7 mouse cellular contexts compared by ENCODE assay signal in the genomic region with DNA sequence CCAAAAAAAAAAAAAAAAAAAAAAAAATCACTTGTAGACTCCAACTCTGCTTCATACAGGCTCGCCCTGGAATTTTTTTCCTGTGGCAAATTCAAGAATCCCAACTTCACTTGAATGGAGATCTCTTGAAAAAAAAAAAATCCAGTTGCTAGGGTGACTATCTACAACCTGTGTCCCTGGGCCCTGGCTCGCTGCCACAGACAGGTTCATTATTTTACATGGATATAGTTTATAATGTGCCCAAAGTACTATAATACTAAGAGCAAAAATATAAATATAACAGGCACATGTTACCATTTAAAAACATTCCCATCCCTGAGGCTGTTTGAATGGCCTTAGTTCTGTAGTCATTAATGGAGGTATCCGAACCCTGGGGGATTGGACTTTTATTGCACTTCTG. TPM values are rescaled to one million over a fixed set of nuclear protein-coding genes. Genes with fewer than 3 reads are reported as not detected.
DNase-seq lines count a peak whose midpoint lies in the region; ATAC-seq lines count a peak whose summit lies in the region.

No protein-coding gene starts in this region.

- ATAC-seq in lung, embryonic 15.5 days (ENCODE audit: borderline replicate concordance, extremely low read depth, low FRiP score, low TSS enrichment), result peak; percentile 9; the same call in 1 of the 2 replicates
- no peak for ATAC-seq in forebrain, embryonic 14.5 days
- ATAC-seq in neural tube, embryonic 12.5 days (ENCODE audit: low FRiP score, low read depth), result peak; percentile 3; the same call in 1 of the 2 replicates

- peak overlapping the region; percentile 66 for H3K27ac ChIP-seq in lung, embryonic 15.5 days
- no peak overlapping the region for H3K27ac ChIP-seq in forebrain, embryonic 14.5 days (ENCODE audit: low read depth, low read length)
- no peak overlapping the region for H3K27ac ChIP-seq in neural tube, embryonic 12.5 days

- H3K36me3 ChIP-seq in lung, embryonic 15.5 days, result no peaks in the 10 kb centered on the region
- no peaks in the 10 kb centered on the region for H3K36me3 ChIP-seq in forebrain, embryonic 14.5 days (ENCODE audit: control insufficient read depth, insufficient read depth, low read length)
- no peaks in the 10 kb centered on the region; the same call in 1 of the 2 replicates for H3K36me3 ChIP-seq in neural tube, embryonic 12.5 days

- DNase-seq in lung, postnatal 4 days, result no peak
- DNase-seq in forebrain, embryonic 14.5 days (ENCODE audit: low spot score), result no peak
- DNase-seq in kidney, postnatal 36 days, result peak; percentile 4 to 27
- DNase-seq in adrenal gland, adult (ENCODE audit: inconsistent age in 2 of 2, low spot score in 1 of 2), result no peak
- no peak for DNase-seq in embryo, embryonic 11 days

- H3K9ac ChIP-seq in lung, embryonic 15.5 days, result no peak overlapping the region
- peak overlapping the region; percentile 74; the same call in 1 of the 2 replicates for H3K9ac ChIP-seq in forebrain, embryonic 14.5 days (ENCODE audit: low read length)
- 0 out of 2 replicates have a peak overlapping the region, but pooled peaks have one; percentile 26 for H3K9ac ChIP-seq in neural tube, embryonic 12.5 days

- H3K4me3 ChIP-seq in lung, embryonic 15.5 days, result peak overlapping the region; percentile 69
- H3K4me3 ChIP-seq in forebrain, embryonic 14.5 days (ENCODE audit: low read depth, low read length), result peak overlapping the region; percentile 56
- peak overlapping the region; percentile 67 for H3K4me3 ChIP-seq in neural tube, embryonic 12.5 days

- peaks cover 7% of the 10 kb centered on the region for H3K4me1 ChIP-seq in lung, embryonic 15.5 days
- H3K4me1 ChIP-seq in forebrain, embryonic 14.5 days (ENCODE audit: control insufficient read depth, insufficient read depth, low read length), result peaks cover 3% of the 10 kb centered on the region; the same call in 1 of the 2 replicates
- H3K4me1 ChIP-seq in neural tube, embryonic 12.5 days, result no peaks in the 10 kb centered on the region; the same call in 1 of the 2 replicates

- no peaks in the 10 kb centered on the region for H3K9me3 ChIP-seq in lung, embryonic 15.5 days
- no peaks in the 10 kb centered on the region for H3K9me3 ChIP-seq in forebrain, embryonic 14.5 days (replicated peaks; ENCODE audit: control insufficient read depth, low read length)
- no peaks in the 10 kb centered on the region for H3K9me3 ChIP-seq in neural tube, embryonic 12.5 days

- H3K27me3 ChIP-seq in lung, embryonic 15.5 days, result no peaks in the 10 kb centered on the region
- no peaks in the 10 kb centered on the region for H3K27me3 ChIP-seq in forebrain, embryonic 14.5 days (replicated peaks; ENCODE audit: control insufficient read depth, insufficient read depth, low read length)
- no peaks in the 10 kb centered on the region for H3K27me3 ChIP-seq in neural tube, embryonic 12.5 days (replicated peaks)

- peak overlapping the region; percentile 80 for H3K4me2 ChIP-seq in lung, embryonic 15.5 days
- peak overlapping the region; percentile 66 for H3K4me2 ChIP-seq in forebrain, embryonic 14.5 days (ENCODE audit: low read length)
- peak overlapping the region; percentile 68 for H3K4me2 ChIP-seq in neural tube, embryonic 12.5 days (replicated peaks)

- 33% methylated on average over 3 of the region's 3 CpGs for WGBS in lung, embryonic 15.5 days
- 44% methylated on average over 3 of the region's 3 CpGs for WGBS in forebrain, embryonic 14.5 days
- WGBS in neural tube, embryonic 12.5 days, result 47% methylated on average over 3 of the region's 3 CpGs

RNA-seq across cellular contexts. Expression of gene Pcnx4, which starts 0.6 kb away (rescaled TPM):
- polyA plus RNA-seq in lung, embryonic 15.5 days (2015; fragmentation: Nextera tagmentation; extraction: Ambion mirVana), result 10.8 and 11.2 TPM in 2 replicates
- polyA plus RNA-seq in forebrain, embryonic 14.5 days (2014; fragmentation: Nextera tagmentation; extraction: Ambion mirVana), result 20.6 and 21.9 TPM in 2 replicates
- polyA plus RNA-seq in neural tube, embryonic 12.5 days (2016; fragmentation: Nextera tagmentation; extraction: Ambion mirVana), result 18.5 and 19.7 TPM in 2 replicates

Comparison
In these comparisons a context has a peak if more than half of its experiments do, and no peak if none do; other contexts are left out.
1. DNase-seq: peak in kidney, postnatal 36 days (2 of 2); none in lung, postnatal 4 days (0 of 2), forebrain, embryonic 14.5 days (single experiment), adrenal gland, adult (0 of 2) and embryo, embryonic 11 days (single experiment).
2. Peak in every context shown above with its lines, with median percentiles within 50 percentile points of each other: H3K4me2 ChIP-seq and H3K4me3 ChIP-seq.